In the genomic region with DNA sequence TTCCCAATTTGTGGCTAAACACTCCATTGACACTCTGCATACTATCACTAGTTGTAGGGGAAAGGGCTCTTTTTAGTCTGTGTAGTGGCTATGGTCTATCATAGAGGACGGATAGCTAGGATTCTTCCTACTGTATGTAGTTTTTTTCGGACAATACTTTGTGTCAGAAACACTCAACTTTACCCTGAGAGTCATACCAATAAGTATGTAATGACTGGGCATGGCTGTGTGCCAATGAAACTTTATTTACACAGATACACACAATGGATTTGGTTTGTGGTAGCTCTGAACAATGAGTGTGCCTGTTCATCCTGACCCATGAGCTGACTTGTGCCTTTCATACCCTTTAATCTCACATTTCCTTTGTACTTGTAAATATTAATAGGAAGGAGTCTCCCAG, we compare ENCODE assay signal across 17 mouse cellular contexts.
"Had no signal": no experiment of that assay in that cellular context is flagged by ENCODE, and none has a peak within 500 bp of the region (broad histone marks: within the 10 kb centered on the region; RNA-seq: fewer than 3 reads in every experiment).

No protein-coding gene starts in this region.

- H3K27me3 ChIP-seq: liver, embryonic 13.5 days; liver, embryonic 15.5 days; lung, embryonic 15.5 days; megakaryocyte, embryonic 14.5 days; midbrain, embryonic 13.5 days; midbrain, embryonic 15.5 days; neural tube, embryonic 12.5 days; stomach, embryonic 15.5 days had no signal

- H3K4me3 ChIP-seq: liver, embryonic 13.5 days; liver, embryonic 15.5 days; lung, embryonic 15.5 days; megakaryocyte, embryonic 14.5 days; midbrain, embryonic 13.5 days; midbrain, embryonic 15.5 days; neural tube, embryonic 12.5 days; stomach, embryonic 15.5 days had no signal

- H3K4me2 ChIP-seq: liver, embryonic 11.5 days; liver, embryonic 13.5 days; liver, embryonic 15.5 days; lung, embryonic 15.5 days; midbrain, embryonic 11.5 days; midbrain, embryonic 13.5 days; midbrain, embryonic 15.5 days; neural tube, embryonic 12.5 days; stomach, embryonic 15.5 days had no signal

- ATAC-seq: liver, postnatal 0 days; midbrain, embryonic 13.5 days; midbrain, embryonic 15.5 days had no signal

- H3K36me3 ChIP-seq: liver, embryonic 13.5 days; liver, embryonic 15.5 days; lung, embryonic 15.5 days; midbrain, embryonic 13.5 days; midbrain, embryonic 15.5 days; neural tube, embryonic 12.5 days; stomach, embryonic 15.5 days had no signal

- H3K4me1 ChIP-seq: liver, embryonic 13.5 days; liver, embryonic 15.5 days; megakaryocyte, embryonic 14.5 days had no signal

- H3K9ac ChIP-seq: liver, embryonic 13.5 days; liver, embryonic 15.5 days; liver, postnatal 0 days; lung, embryonic 15.5 days; midbrain, embryonic 13.5 days; midbrain, embryonic 15.5 days; neural tube, embryonic 12.5 days; stomach, embryonic 15.5 days had no signal

- DNase-seq: liver, embryonic 13.5 days; liver, postnatal 0 days; right cerebral cortex, postnatal 14 days; thymus, adult 2 months; thymus, postnatal 25 days; thymus, postnatal 4 days had no signal

- H3K27ac ChIP-seq: liver, embryonic 13.5 days; liver, embryonic 15.5 days; lung, embryonic 15.5 days; macrophage; midbrain, embryonic 13.5 days; midbrain, embryonic 15.5 days; neural tube, embryonic 12.5 days; stomach, embryonic 15.5 days; stomach, postnatal 0 days had no signal

- H3K9me3 ChIP-seq: liver, embryonic 13.5 days; liver, embryonic 15.5 days; lung, embryonic 15.5 days; megakaryocyte, embryonic 14.5 days; midbrain, embryonic 13.5 days; midbrain, embryonic 15.5 days; neural tube, embryonic 12.5 days; stomach, embryonic 15.5 days had no signal
